8 mouse cellular contexts compared by ENCODE assay signal in the genomic region with DNA sequence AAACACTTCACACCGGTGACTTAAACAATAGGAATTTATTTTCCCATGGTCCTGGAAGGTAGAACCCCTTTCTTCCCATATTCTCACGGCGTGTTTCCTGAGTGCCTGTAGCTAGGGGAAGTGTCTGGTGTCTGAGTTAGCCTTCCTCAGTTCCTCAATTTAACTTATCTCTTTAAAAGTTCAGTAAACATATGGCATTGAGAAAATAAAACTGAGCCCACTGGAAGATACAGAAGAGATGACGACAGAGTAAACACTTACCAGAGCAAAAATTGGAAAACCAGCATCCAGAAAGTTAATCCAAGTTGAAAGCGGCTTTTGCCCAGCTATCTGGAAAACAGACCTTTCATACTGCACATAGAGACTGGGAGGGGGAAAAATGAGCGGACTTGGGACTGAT. TPM values are rescaled to one million over a fixed set of nuclear protein-coding genes. Genes with fewer than 3 reads are reported as not detected.
DNase-seq lines count a peak whose midpoint lies in the region; ATAC-seq and TF ChIP-seq lines count a peak whose summit lies in the region.

No protein-coding gene starts in this region.

- H3K4me1 ChIP-seq in kidney, embryonic 16.5 days (ENCODE audit: insufficient read depth, low read length) = peaks cover 18% of the 10 kb centered on the region
- H3K4me1 ChIP-seq in brown adipose tissue, adult 24 weeks (ENCODE audit: control insufficient read depth, insufficient read depth, insufficient read length, low read length) = 0 out of 2 replicates have a peak, but pooled peaks cover 3% of the 10 kb centered on the region
- peaks cover 3% of the 10 kb centered on the region; the same call in 1 of the 2 replicates for H3K4me1 ChIP-seq in heart, postnatal 0 days (ENCODE audit: control insufficient read depth, insufficient read depth)
- H3K4me1 ChIP-seq in lung, embryonic 15.5 days = peaks cover 6% of the 10 kb centered on the region; the same call in 1 of the 2 replicates

- H3K4me3 ChIP-seq in kidney, embryonic 16.5 days (ENCODE audit: low read length) = peak overlapping the region; percentile 80
- peak overlapping the region; percentile 93 for H3K4me3 ChIP-seq in brown adipose tissue, adult 24 weeks (ENCODE audit: insufficient read depth, low read depth, low read length)
- H3K4me3 ChIP-seq in heart, postnatal 0 days (ENCODE audit: low read depth, low read length) = peak overlapping the region; percentile 80
- peak overlapping the region; percentile 82 for H3K4me3 ChIP-seq in lung, embryonic 15.5 days

- H3K4me2 ChIP-seq in kidney, embryonic 16.5 days (replicated peaks; ENCODE audit: low read depth, low read length) = peak overlapping the region; percentile 81
- peak overlapping the region; percentile 97 for H3K4me2 ChIP-seq in heart, postnatal 0 days (ENCODE audit: low read depth, low read length)
- H3K4me2 ChIP-seq in lung, embryonic 15.5 days = peak overlapping the region; percentile 80

- no peak for ATAC-seq in kidney, embryonic 16.5 days (ENCODE audit: low FRiP score, low TSS enrichment)
- peak; percentile 30 for ATAC-seq in heart, postnatal 0 days (ENCODE audit: insufficient read depth, low read depth)
- no peak for ATAC-seq in lung, embryonic 15.5 days (ENCODE audit: borderline replicate concordance, extremely low read depth, low FRiP score, low TSS enrichment)

- H3K27me3 ChIP-seq in kidney, embryonic 16.5 days (ENCODE audit: insufficient read depth, low read length) = no peaks in the 10 kb centered on the region
- H3K27me3 ChIP-seq in heart, postnatal 0 days (ENCODE audit: control insufficient read depth, insufficient read depth, low read length) = no peaks in the 10 kb centered on the region
- H3K27me3 ChIP-seq in lung, embryonic 15.5 days = no peaks in the 10 kb centered on the region

- H3K9me3 ChIP-seq in kidney, embryonic 16.5 days (ENCODE audit: low read length) = no peaks in the 10 kb centered on the region
- H3K9me3 ChIP-seq in heart, postnatal 0 days (replicated peaks; ENCODE audit: control insufficient read depth, low read length) = no peaks in the 10 kb centered on the region
- no peaks in the 10 kb centered on the region for H3K9me3 ChIP-seq in lung, embryonic 15.5 days

- no peak for TF ChIP-seq EP300 in heart, postnatal 0 days (IDR thresholded peaks at IDR 0.05; ENCODE audit: low read depth)

- no peak for DNase-seq in kidney, postnatal 25 days
- peak; percentile 48 for DNase-seq in heart, postnatal 0 days (ENCODE audit: low spot score)
- peak; percentile 18 for DNase-seq in yolk sac, embryonic 10.5 days (ENCODE audit: low spot score)
- DNase-seq in urinary bladder, adult 2 months (ENCODE audit: low spot score) = no peak
- DNase-seq in right cerebral cortex, postnatal 4 days = no peak

- peaks cover 4% of the 10 kb centered on the region; the same call in 1 of the 2 replicates for H3K36me3 ChIP-seq in kidney, embryonic 16.5 days (ENCODE audit: insufficient read depth, low read length)
- H3K36me3 ChIP-seq in heart, postnatal 0 days (replicated peaks; ENCODE audit: control insufficient read depth, insufficient read depth, low read length) = peaks cover 4% of the 10 kb centered on the region; the same call in 1 of the 2 replicates
- peaks cover 3% of the 10 kb centered on the region; the same call in 1 of the 2 replicates for H3K36me3 ChIP-seq in lung, embryonic 15.5 days

- 39% methylated on average over 6 of the region's 6 CpGs for WGBS in kidney, embryonic 16.5 days
- WGBS in heart, postnatal 0 days = 29% methylated on average over 6 of the region's 6 CpGs
- 25% methylated on average over 6 of the region's 6 CpGs for WGBS in lung, embryonic 15.5 days

- H3K27ac ChIP-seq in kidney, embryonic 16.5 days (ENCODE audit: low read length) = peak overlapping the region; percentile 88
- peak overlapping the region; percentile 45 for H3K27ac ChIP-seq in brown adipose tissue, adult 24 weeks (replicated peaks; ENCODE audit: low read depth, low read length)
- H3K27ac ChIP-seq in heart, postnatal 0 days (ENCODE audit: low read depth) = peak overlapping the region; percentile 94
- H3K27ac ChIP-seq in lung, embryonic 15.5 days = peak overlapping the region; percentile 85; the same call in 1 of the 2 replicates

- no peak for TF ChIP-seq CTCF in heart, postnatal 0 days (IDR thresholded peaks at IDR 0.05; ENCODE audit: low read depth)

- H3K9ac ChIP-seq in kidney, embryonic 16.5 days (replicated peaks; ENCODE audit: low read length) = peak overlapping the region; percentile 86
- H3K9ac ChIP-seq in heart, postnatal 0 days (replicated peaks; ENCODE audit: low read depth, low read length) = peak overlapping the region; percentile 84
- peak overlapping the region; percentile 83 for H3K9ac ChIP-seq in lung, embryonic 15.5 days

RNA-seq across cellular contexts. Expression of a gene that starts 0.7 kb away (rescaled TPM):
- polyA plus RNA-seq in kidney, embryonic 16.5 days (2015; fragmentation: Nextera tagmentation; extraction: Ambion mirVana) = 10.3 TPM in 2 replicates
- polyA plus RNA-seq in brown adipose tissue, adult 24 weeks (2012; ENCODE audit: insufficient read depth, insufficient read length, missing spikeins) = 0.79 TPM in 1 of 2 replicates, not detected in the other
- 2.0 and 5.5 TPM in 2 replicates for total RNA-seq in heart, postnatal 0 days (2014; rRNA removed; ENCODE audit: low replicate concordance)
- polyA plus RNA-seq in heart, postnatal 0 days (2015; fragmentation: Nextera tagmentation; extraction: Ambion mirVana) = 3.8 and 4.2 TPM in 2 replicates
- 9.0 and 10.0 TPM in 2 replicates for polyA plus RNA-seq in lung, embryonic 15.5 days (2015; fragmentation: Nextera tagmentation; extraction: Ambion mirVana)
- polyA plus RNA-seq in urinary bladder, adult 2 months (2012; rRNA removed) = 1.6 and 2.0 TPM in 2 replicates

RNA-seq across cellular contexts. Expression of a gene that starts 27.3 kb away (rescaled TPM):
- polyA plus RNA-seq in kidney, embryonic 16.5 days (2015; fragmentation: Nextera tagmentation; extraction: Ambion mirVana) = 33.0 and 35.2 TPM in 2 replicates
- 1.9 and 4.1 TPM in 2 replicates for polyA plus RNA-seq in brown adipose tissue, adult 24 weeks (2012; ENCODE audit: insufficient read depth, insufficient read length, missing spikeins)
- total RNA-seq in heart, postnatal 0 days (2014; rRNA removed; ENCODE audit: low replicate concordance) = 0.80 and 1.2 TPM in 2 replicates
- 5.7 and 6.1 TPM in 2 replicates for polyA plus RNA-seq in heart, postnatal 0 days (2015; fragmentation: Nextera tagmentation; extraction: Ambion mirVana)
- polyA plus RNA-seq in lung, embryonic 15.5 days (2015; fragmentation: Nextera tagmentation; extraction: Ambion mirVana) = 27.6 and 27.9 TPM in 2 replicates
- 14.6 and 15.7 TPM in 2 replicates for polyA plus RNA-seq in urinary bladder, adult 2 months (2012; rRNA removed)

Comparison
In these comparisons a context has a peak if more than half of its experiments do, and no peak if none do; other contexts are left out.
1. DNase-seq: peak in heart, postnatal 0 days (single experiment) and yolk sac, embryonic 10.5 days (single experiment); none in kidney, postnatal 25 days (0 of 2), urinary bladder, adult 2 months (single experiment) and right cerebral cortex, postnatal 4 days (single experiment).
2. Peak in every context shown above with its lines, with median percentiles within 50 percentile points of each other: H3K27ac ChIP-seq, H3K4me2 ChIP-seq, H3K4me3 ChIP-seq and H3K9ac ChIP-seq.